Mouse (Mus musculus): ENCODE results near the gene Arxes2.
"Not testable (repeated sequence)": the region's sequence is repeated elsewhere in the genome, so short reads cannot be mapped to it uniquely, and the experiment has no call there.

Arxes2 gene

GRCm38 (mm10) chrX:136032799-136033763 lies 39.5 kb downstream of the Arxes2 start, which contains the start of gene Arxes1:
Gene Arxes1, plus strand, starts transcription at chrX:136033367.
- DNase-seq (ENCODE audit: low read depth): not testable (repeated sequence)

- DNase-seq (ENCODE audit: low read depth): no peak
Measured at GRCm38 (mm10) chrX:136043726-136044125, 50.1 kb downstream of the Arxes2 start.

Measured in induced T-regulatory cell, adult 2 months (primary cell).